Mouse (Mus musculus) heart, embryonic 11.5 days (tissue): ENCODE data around the gene Cers3. TPM values are rescaled to one million over a fixed set of nuclear protein-coding genes. Genes with fewer than 3 reads are reported as not detected.

Experiments used
- ATAC-seq: fragments of 200-750 bp; cut with Nextera tagmentation; replicated peaks from 2 replicates; pipeline ENCODE4 v1.8.0; 2017; ENCODE audit warnings: moderate library complexity; ENCODE audit not compliant: insufficient number of reproducible peaks, low FRiP score, low TSS enrichment
- H3K27ac ChIP-seq: fragments of 300-500 bp; sonication (generic); 2 replicates; pipeline ENCODE4 v1.5.1; 2014; ENCODE audit warnings: mild to moderate bottlenecking, low read depth, low read length
- H3K27me3 ChIP-seq: fragments of 300-500 bp; sonication (generic); 2 replicates; pipeline ENCODE4 v1.6.1; 2014; ENCODE audit warnings: mild to moderate bottlenecking, low read length, mixed read lengths; ENCODE audit not compliant: control insufficient read depth, insufficient read depth
- H3K36me3 ChIP-seq: fragments of 300-500 bp; sonication (generic); 2 replicates; pipeline ENCODE4 v1.6.1; 2014; ENCODE audit warnings: mild to moderate bottlenecking, low read length, moderate library complexity, mixed read lengths; ENCODE audit not compliant: control insufficient read depth, insufficient read depth
- H3K4me1 ChIP-seq: fragments of 300-500 bp; sonication (generic); 2 replicates; pipeline ENCODE4 v1.6.1; 2014; ENCODE audit warnings: low read length; ENCODE audit not compliant: control insufficient read depth, insufficient read depth
- H3K4me2 ChIP-seq: fragments of 300-500 bp; sonication (generic); 2 replicates; pipeline ENCODE4 v1.6.1; 2014; ENCODE audit warnings: mild to moderate bottlenecking, moderate library complexity
- H3K4me3 ChIP-seq: fragments of 300-500 bp; sonication (generic); 2 replicates; pipeline ENCODE4 v1.5.1; 2014; ENCODE audit warnings: low read depth, low read length
- H3K9ac ChIP-seq: fragments of 300-500 bp; sonication (generic); 2 replicates; pipeline ENCODE4 v1.6.1; 2014; ENCODE audit warnings: mild to moderate bottlenecking, low read depth, low read length, moderate library complexity
- H3K9me3 ChIP-seq: fragments of 300-500 bp; sonication (generic); replicated peaks from 2 replicates; pipeline ENCODE4 v1.6.1; 2016; ENCODE audit warnings: low read length; ENCODE audit not compliant: control insufficient read depth
- WGBS: fragments of 180-500 bp; shearing (Covaris S2); extraction: QIAGEN DNeasy Blood & Tissue Kit; methylation state at CpG from one replicate; pipeline ENCODE4 v1.1.7; 2014; ENCODE audit not compliant: insufficient replicate concordance; 5-methylcytosine and 5-hydroxymethylcytosine counted together
- polyA plus RNA-seq: library from polyadenylated mRNA; unstranded; fragments of >200 nt; fragmentation: Nextera tagmentation; extraction: Ambion mirVana; gene quantifications from 2 replicates; pipeline ENCODE4 v1.2.1, GENCODE M21; 2014

Cers3 gene
- polyA plus RNA-seq, 1 experiment from 2014 or later, result 0.19 TPM

DNA sequence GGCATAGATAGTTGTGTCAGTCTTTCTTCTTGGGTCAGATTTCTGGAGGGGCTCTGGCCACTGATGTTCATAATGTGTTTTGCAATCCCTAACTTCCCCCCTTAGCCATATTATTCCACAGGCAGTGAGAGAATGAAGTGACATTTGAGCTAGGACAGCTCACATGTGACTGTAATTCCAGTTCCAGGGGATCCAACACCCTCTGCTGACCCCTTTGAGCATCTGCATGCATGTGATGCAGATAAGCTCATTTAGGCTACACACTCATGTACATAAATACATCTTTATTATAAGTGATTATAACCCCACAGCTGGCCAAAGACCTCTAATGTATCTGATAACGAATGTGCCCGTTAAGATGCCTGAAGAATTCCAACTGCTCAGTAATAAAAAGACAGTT is 129.9 kb downstream of the Cers3 start:
- Histone ChIP-seq H3K4me1 (peaks cover 19% of the 10 kb centered on the region), H3K4me3 (no peak overlapping the region), H3K4me2 (no peak overlapping the region), H3K27ac (no peak overlapping the region), H3K9me3 (0 out of 2 replicates have a peak, but pooled peaks cover 2% of the 10 kb centered on the region), H3K27me3 (no peaks in the 10 kb centered on the region), H3K9ac (no peak overlapping the region), H3K36me3 (no peaks in the 10 kb centered on the region)
- ATAC-seq, result no peak
- WGBS, result 82% methylated on average over 2 of the region's 2 CpGs

Other genes with a start within 250 kb of the Cers3 start
- gene Asb7, start 53.9 kb upstream of the Cers3 start, polyA plus RNA-seq, result 10.8 and 12.5 TPM in 2 replicates
- gene Lins1, start 53.6 kb upstream of the Cers3 start, polyA plus RNA-seq, result 10.8 and 16.4 TPM in 2 replicates
- gene Adamts17, start 96.2 kb downstream of the Cers3 start, polyA plus RNA-seq, result 2.8 and 4.4 TPM in 2 replicates